ENCODE assay signal across 19 mouse cellular contexts in the genomic region with DNA sequence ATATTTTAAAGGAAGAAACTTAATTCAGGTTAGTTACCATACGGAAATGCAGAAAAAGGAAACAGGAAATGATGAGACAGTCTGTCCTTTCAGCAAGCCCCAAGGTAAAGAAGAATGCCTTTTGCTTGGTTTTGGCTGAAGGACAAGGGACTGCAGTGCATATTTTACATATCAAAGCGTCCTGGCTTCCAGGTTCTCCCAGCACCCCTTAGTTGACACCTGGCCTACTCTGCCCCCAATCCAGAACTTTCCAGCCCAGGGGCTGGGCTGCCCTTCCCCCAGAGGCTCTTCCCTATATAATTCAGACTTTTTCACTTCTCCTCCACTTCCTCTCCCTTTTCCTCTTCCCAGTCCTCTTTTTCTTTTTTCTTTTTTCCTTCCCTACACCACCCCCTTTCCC.
A peak's percentile ranks its signal among the peaks of the same experiment; 100 is the strongest.
DNase-seq lines count a peak whose midpoint lies in the region; ATAC-seq lines count a peak whose summit lies in the region.
"Had no signal": no experiment of that assay in that cellular context is flagged by ENCODE, and none has a peak within 500 bp of the region (broad histone marks: within the 10 kb centered on the region; RNA-seq: fewer than 3 reads in every experiment).

No protein-coding gene starts in this region.

- no peak for ATAC-seq in inflammation-experienced regulatory T-cells, adult 6 months
- ATAC-seq in CD4-positive, CD25-positive, alpha-beta regulatory T cell, adult 4 months = no peak
- ATAC-seq: activated CD4-positive, CD25-positive, alpha-beta regulatory T cell, adult 4 months; forebrain, embryonic 14.5 days; forebrain, embryonic 16.5 days had no signal

- DNase-seq in ES-CJ7 (ENCODE audit: low read depth, low spot score) (peak; percentile 79), R1 (ENCODE audit: low read depth, low spot score) (peak; percentile 71), ZHBTc4 (ENCODE audit: low read depth, low spot score) (peak; percentile 71)
- DNase-seq in spleen, postnatal 14 days (ENCODE audit: low spot score in 2 of 2) = no peak
- DNase-seq: adrenal gland, adult 8-10 months; adrenal gland, postnatal 14 days; adrenal gland, postnatal 36 days; cerebellum, adult 11 months; cerebellum, adult 18-20 months; cerebellum, adult 8-10 months; cerebellum, adult 9-11 months; cerebellum, postnatal 14 days; cerebellum, postnatal 36 days; embryo, embryonic 11 days had no signal

Comparison
In these comparisons a context has a peak if more than half of its experiments do, and no peak if none do; other contexts are left out.
1. DNase-seq: peak in ES-CJ7 (single experiment), R1 (single experiment) and ZHBTc4 (single experiment); none in spleen, postnatal 14 days (0 of 2).